ENCODE assay signal across 9 mouse cellular contexts in genomic region chr17:56460876-56461275, GRCm38 (mm10). TPM values are rescaled to one million over a fixed set of nuclear protein-coding genes. Genes with fewer than 3 reads are reported as not detected.
DNase-seq lines count a peak whose midpoint lies in the region; ATAC-seq and TF ChIP-seq lines count a peak whose summit lies in the region.
"Had no signal": no experiment of that assay in that cellular context is flagged by ENCODE, and none has a peak within 500 bp of the region (broad histone marks: within the 10 kb centered on the region; RNA-seq: fewer than 3 reads in every experiment).

No protein-coding gene starts in this region.

- ATAC-seq in heart, embryonic 13.5 days (ENCODE audit: extremely low read depth, insufficient number of reproducible peaks, low FRiP score, low TSS enrichment) = no peak
- no peak for ATAC-seq in hindbrain, embryonic 11.5 days (ENCODE audit: low FRiP score)
- no peak for ATAC-seq in midbrain, embryonic 11.5 days (ENCODE audit: low FRiP score)

- no peak for TF ChIP-seq POLR2A in bone marrow macrophage, adult 2 months (IDR thresholded peaks at IDR 0.05; ENCODE audit: borderline replicate concordance, low read depth, low read length)

- no peaks in the 10 kb centered on the region for H3K9me3 ChIP-seq in heart, embryonic 13.5 days
- H3K9me3 ChIP-seq in hindbrain, embryonic 11.5 days (ENCODE audit: control insufficient read depth, low read length) = no peaks in the 10 kb centered on the region
- H3K9me3 ChIP-seq in midbrain, embryonic 11.5 days (ENCODE audit: control insufficient read depth, low read length) = no peaks in the 10 kb centered on the region

- peaks cover 46% of the 10 kb centered on the region for H3K4me1 ChIP-seq in heart, embryonic 13.5 days
- peaks cover 33% of the 10 kb centered on the region for H3K4me1 ChIP-seq in bone marrow macrophage, adult 2 months (ENCODE audit: control insufficient read depth, insufficient read depth, low read length)
- H3K4me1 ChIP-seq in hindbrain, embryonic 11.5 days (replicated peaks; ENCODE audit: control insufficient read depth, insufficient read depth, low read length) = peaks cover 19% of the 10 kb centered on the region; the same call in 1 of the 2 replicates
- peaks cover 35% of the 10 kb centered on the region for H3K4me1 ChIP-seq in midbrain, embryonic 11.5 days (ENCODE audit: control insufficient read depth, insufficient read depth, low read length)

- peak overlapping the region; percentile 95 for H3K27ac ChIP-seq in heart, embryonic 13.5 days (replicated peaks)
- H3K27ac ChIP-seq in bone marrow macrophage, adult 2 months (ENCODE audit: insufficient read depth, low read depth, low read length) = no peak overlapping the region
- H3K27ac ChIP-seq in hindbrain, embryonic 11.5 days (ENCODE audit: low read depth, low read length) = no peak overlapping the region
- peak overlapping the region; percentile 92; the same call in 1 of the 2 replicates for H3K27ac ChIP-seq in midbrain, embryonic 11.5 days (ENCODE audit: low read depth, low read length)

- no peak for TF ChIP-seq CTCF in bone marrow macrophage, adult 2 months (IDR thresholded peaks at IDR 0.05; ENCODE audit: low read depth, low read length)

- DNase-seq in heart, adult 8-10 months (ENCODE audit: low spot score) = no peak
- DNase-seq in hindbrain, embryonic 11.5 days (ENCODE audit: low spot score) = no peak
- DNase-seq in midbrain, embryonic 11.5 days (ENCODE audit: low spot score, missing footprints) = no peak
- DNase-seq in layer of hippocampus, adult 18-20 months (ENCODE audit: low spot score in 2 of 2) = no peak
- no peak for DNase-seq in spleen, postnatal 14 days (ENCODE audit: low spot score in 2 of 2)
- DNase-seq in left cerebral cortex, adult 9 months (ENCODE audit: low spot score in 2 of 2) = no peak

- peak overlapping the region; percentile 89 for H3K9ac ChIP-seq in heart, embryonic 13.5 days
- H3K9ac ChIP-seq in hindbrain, embryonic 11.5 days (ENCODE audit: low read depth, low read length) = peak overlapping the region; percentile 55; the same call in 1 of the 2 replicates
- H3K9ac ChIP-seq in midbrain, embryonic 11.5 days (ENCODE audit: low read length) = peak overlapping the region; percentile 70

- H3K36me3 ChIP-seq in heart, embryonic 13.5 days = peaks cover 23% of the 10 kb centered on the region
- 0 out of 2 replicates have a peak, but pooled peaks cover 4% of the 10 kb centered on the region for H3K36me3 ChIP-seq in hindbrain, embryonic 11.5 days (ENCODE audit: control insufficient read depth, insufficient read depth, low read length)
- H3K36me3 ChIP-seq in midbrain, embryonic 11.5 days (ENCODE audit: control insufficient read depth, insufficient read depth, low read length) = peaks cover 5% of the 10 kb centered on the region

- no peaks in the 10 kb centered on the region for H3K27me3 ChIP-seq in heart, embryonic 13.5 days (replicated peaks)
- no peaks in the 10 kb centered on the region for H3K27me3 ChIP-seq in hindbrain, embryonic 11.5 days (ENCODE audit: control insufficient read depth, insufficient read depth, low read length)
- H3K27me3 ChIP-seq in midbrain, embryonic 11.5 days (ENCODE audit: control insufficient read depth, insufficient read depth, low read length) = no peaks in the 10 kb centered on the region

- H3K4me2 ChIP-seq in heart, embryonic 13.5 days = peak overlapping the region; percentile 89
- H3K4me2 ChIP-seq in hindbrain, embryonic 11.5 days (replicated peaks; ENCODE audit: low read depth, low read length) = peak overlapping the region; percentile 83
- peak overlapping the region; percentile 74 for H3K4me2 ChIP-seq in midbrain, embryonic 11.5 days

- WGBS in heart, embryonic 13.5 days = 23% methylated on average over 6 of the region's 6 CpGs
- 28% methylated on average over 6 of the region's 6 CpGs for WGBS in hindbrain, embryonic 11.5 days
- 25% methylated on average over 6 of the region's 6 CpGs for WGBS in midbrain, embryonic 11.5 days

- peak overlapping the region; percentile 66 for H3K4me3 ChIP-seq in heart, embryonic 13.5 days
- H3K4me3 ChIP-seq in bone marrow macrophage, adult 2 months (ENCODE audit: insufficient read depth, low read length) = peak overlapping the region; percentile 90; the same call in 1 of the 2 replicates
- H3K4me3 ChIP-seq in hindbrain, embryonic 11.5 days (ENCODE audit: low read depth, low read length) = peak overlapping the region; percentile 47
- H3K4me3 ChIP-seq in midbrain, embryonic 11.5 days (ENCODE audit: low read depth, low read length) = peak overlapping the region; percentile 47

RNA-seq across cellular contexts. Expression of gene Ptprs, which starts 15.4 kb away (rescaled TPM):
- polyA plus RNA-seq in heart, embryonic 13.5 days (2015; fragmentation: Nextera tagmentation; extraction: Ambion mirVana) = 45.4 and 50.1 TPM in 2 replicates
- 10 to 100 TPM; 54.3 to 66.4 (median 60.0) TPM for total RNA-seq in heart, adult 8-10 months (2022)
- 75.2 and 77.2 TPM in 2 replicates for polyA plus RNA-seq in bone marrow macrophage, adult 2 months (2012; ENCODE audit: insufficient read depth, insufficient read length, missing spikeins)
- polyA plus RNA-seq in hindbrain, embryonic 11.5 days (2014; fragmentation: Nextera tagmentation; extraction: Ambion mirVana) = 142 and 156 TPM in 2 replicates
- polyA plus RNA-seq in midbrain, embryonic 11.5 days (2014; fragmentation: Nextera tagmentation; extraction: Ambion mirVana) = 115 and 125 TPM in 2 replicates
- 100 to 1,000 TPM; 608 to 624 TPM for total RNA-seq in layer of hippocampus, adult 18-20 months (2021)

RNA-seq across cellular contexts. Expression of gene Znrf4, which starts 51.4 kb away (rescaled TPM):
- not detected in 2 replicates for polyA plus RNA-seq in heart, embryonic 13.5 days (2015; fragmentation: Nextera tagmentation; extraction: Ambion mirVana)
- not detected for total RNA-seq in heart, adult 8-10 months (2022)
- not detected in 2 replicates for polyA plus RNA-seq in bone marrow macrophage, adult 2 months (2012; ENCODE audit: insufficient read depth, insufficient read length, missing spikeins)
- polyA plus RNA-seq in hindbrain, embryonic 11.5 days (2014; fragmentation: Nextera tagmentation; extraction: Ambion mirVana) = not detected in 2 replicates
- not detected in 2 replicates for polyA plus RNA-seq in midbrain, embryonic 11.5 days (2014; fragmentation: Nextera tagmentation; extraction: Ambion mirVana)
- not detected for total RNA-seq in layer of hippocampus, adult 18-20 months (2021)
- total RNA-seq: hematopoietic stem cell, adult 5-6 weeks had no signal

Comparison
In these comparisons a context has a peak if more than half of its experiments do, and no peak if none do; other contexts are left out.
1. H3K27ac ChIP-seq: peak in heart, embryonic 13.5 days (single experiment) and midbrain, embryonic 11.5 days (single experiment); none in bone marrow macrophage, adult 2 months (single experiment) and hindbrain, embryonic 11.5 days (single experiment).
2. Peak in every context shown above with its lines, with median percentiles within 50 percentile points of each other: H3K4me2 ChIP-seq, H3K4me3 ChIP-seq and H3K9ac ChIP-seq.